Mouse (Mus musculus): ENCODE measurements around the gene Mapk10.

Mapk10 gene

GRCm38 (mm10) chr5:103050319-103050916, 160.7 kb downstream of the Mapk10 start:
- DNase-seq (ENCODE audit: low read depth, low spot score), result no peak

GRCm38 (mm10) chr5:103048011-103048410, 163.1 kb downstream of the Mapk10 start:
- no peak for DNase-seq (ENCODE audit: low read depth, low spot score)

GRCm38 (mm10) chr5:103037752-103038151, 173.4 kb downstream of the Mapk10 start:
- DNase-seq (ENCODE audit: low read depth, low spot score), result no peak

- DNase-seq (ENCODE audit: low read depth, low spot score), result no peak
Observed at GRCm38 (mm10) chr5:103028940-103029621, 182.1 kb downstream of the Mapk10 start.

GRCm38 (mm10) chr5:103022504-103023172, 188.5 kb downstream of the Mapk10 start:
- no peak for DNase-seq (ENCODE audit: low read depth, low spot score)

GRCm38 (mm10) chr5:103021479-103021878, 189.7 kb downstream of the Mapk10 start:
- no peak for DNase-seq (ENCODE audit: low read depth, low spot score)

- no peak for DNase-seq (ENCODE audit: low read depth, low spot score)
Observed at GRCm38 (mm10) chr5:103020954-103021353, 190.2 kb downstream of the Mapk10 start.

GRCm38 (mm10) chr5:103020127-103020526, 191.0 kb downstream of the Mapk10 start:
- no peak for DNase-seq (ENCODE audit: low read depth, low spot score)

- DNase-seq (ENCODE audit: low read depth, low spot score), result no peak
Observed at GRCm38 (mm10) chr5:103017637-103018036, 193.5 kb downstream of the Mapk10 start.

- no peak for DNase-seq (ENCODE audit: low read depth, low spot score)
Observed at GRCm38 (mm10) chr5:103014309-103014708, 196.8 kb downstream of the Mapk10 start.

GRCm38 (mm10) chr5:103008894-103009293, 202.2 kb downstream of the Mapk10 start:
- DNase-seq (ENCODE audit: low read depth, low spot score), result no peak

GRCm38 (mm10) chr5:103002116-103002515, 209.0 kb downstream of the Mapk10 start:
- DNase-seq (ENCODE audit: low read depth, low spot score), result no peak

GRCm38 (mm10) chr5:103000572-103000971, 210.6 kb downstream of the Mapk10 start:
- no peak for DNase-seq (ENCODE audit: low read depth, low spot score)

- DNase-seq (ENCODE audit: low read depth, low spot score), result no peak
Observed at GRCm38 (mm10) chr5:102998524-102998923, 212.6 kb downstream of the Mapk10 start.

- no peak for DNase-seq (ENCODE audit: low read depth, low spot score)
Observed at GRCm38 (mm10) chr5:102997907-102998306, 213.2 kb downstream of the Mapk10 start.

- DNase-seq (ENCODE audit: low read depth, low spot score), result no peak
Observed at GRCm38 (mm10) chr5:102996331-102996730, 214.8 kb downstream of the Mapk10 start.

- no peak for DNase-seq (ENCODE audit: low read depth, low spot score)
Observed at GRCm38 (mm10) chr5:102995928-102996327, 215.2 kb downstream of the Mapk10 start.

- no peak for DNase-seq (ENCODE audit: low read depth, low spot score)
Observed at GRCm38 (mm10) chr5:102993951-102994350, 217.2 kb downstream of the Mapk10 start.

GRCm38 (mm10) chr5:102991691-102992090, 219.4 kb downstream of the Mapk10 start:
- DNase-seq (ENCODE audit: low read depth, low spot score), result no peak

- DNase-seq (ENCODE audit: low read depth, low spot score), result no peak
Observed at GRCm38 (mm10) chr5:102978382-102978781, 232.8 kb downstream of the Mapk10 start.

GRCm38 (mm10) chr5:102977138-102977537, 234.0 kb downstream of the Mapk10 start:
- DNase-seq (ENCODE audit: low read depth, low spot score), result no peak

GRCm38 (mm10) chr5:102976540-102976939, 234.6 kb downstream of the Mapk10 start:
- no peak for DNase-seq (ENCODE audit: low read depth, low spot score)

GRCm38 (mm10) chr5:102974400-102974799, 236.7 kb downstream of the Mapk10 start:
- DNase-seq (ENCODE audit: low read depth, low spot score), result no peak

Data from retina, adult 2 months (tissue).